Mouse (Mus musculus) kidney, adult 18-20 months (tissue): ENCODE data around the gene Btrc.

Experiments used
- DNase-seq: peaks from one replicate; pipeline ENCODE4 v3.0.0; 2021

Gene Btrc

DNA sequence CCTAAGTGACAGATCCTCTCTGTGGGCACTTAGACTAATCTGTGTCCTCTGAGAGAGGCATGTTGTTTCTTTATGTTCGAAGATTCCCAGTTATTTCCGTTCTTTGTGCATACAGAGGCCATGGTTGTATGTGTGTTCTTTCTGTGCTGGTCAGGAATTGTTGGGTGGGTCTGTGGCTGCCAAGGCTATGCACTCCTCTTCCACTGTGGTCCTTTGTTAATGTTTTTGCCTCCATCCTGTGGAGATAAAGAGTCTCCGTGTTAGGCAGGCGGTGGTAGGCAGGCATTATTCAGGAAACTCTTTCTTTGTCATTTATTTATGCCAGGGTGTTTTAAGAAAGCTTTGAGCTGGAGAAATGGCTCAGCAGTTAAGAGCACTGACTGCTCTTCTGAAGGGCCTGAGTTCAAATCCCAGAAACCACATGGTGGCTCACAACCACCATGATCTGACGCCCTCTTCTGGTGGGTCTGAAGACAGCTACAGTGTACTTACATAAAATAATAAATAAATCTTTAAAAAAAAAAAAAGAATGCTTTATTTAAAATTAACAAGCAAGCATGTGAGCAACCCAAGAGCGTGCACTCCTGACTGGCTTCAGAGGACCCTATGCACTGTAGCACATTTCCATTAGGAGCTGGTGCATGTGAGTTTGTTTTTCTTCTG lies 67.6 kb downstream of the Btrc start:
- no peak for DNase-seq

DNA sequence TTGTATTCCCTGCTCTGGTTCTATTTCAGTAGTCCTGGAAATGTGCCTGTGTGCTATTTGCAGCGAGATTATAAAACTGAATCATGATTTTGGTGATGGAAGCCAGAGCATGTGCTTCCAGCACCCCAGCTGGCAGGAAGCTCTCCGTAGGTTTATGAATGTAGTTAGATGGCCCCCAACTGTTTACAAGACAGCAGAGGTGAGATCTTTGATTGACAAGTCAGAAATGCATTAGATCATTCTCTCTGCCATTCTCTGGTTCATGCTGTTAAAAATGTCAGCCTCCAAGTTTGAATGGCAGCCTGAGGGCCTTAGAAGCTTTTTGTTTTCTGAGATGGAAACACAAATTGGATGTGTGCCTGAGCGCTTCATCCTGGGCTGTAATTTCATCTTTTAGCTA lies 68.8 kb downstream of the Btrc start:
- no peak for DNase-seq

DNA sequence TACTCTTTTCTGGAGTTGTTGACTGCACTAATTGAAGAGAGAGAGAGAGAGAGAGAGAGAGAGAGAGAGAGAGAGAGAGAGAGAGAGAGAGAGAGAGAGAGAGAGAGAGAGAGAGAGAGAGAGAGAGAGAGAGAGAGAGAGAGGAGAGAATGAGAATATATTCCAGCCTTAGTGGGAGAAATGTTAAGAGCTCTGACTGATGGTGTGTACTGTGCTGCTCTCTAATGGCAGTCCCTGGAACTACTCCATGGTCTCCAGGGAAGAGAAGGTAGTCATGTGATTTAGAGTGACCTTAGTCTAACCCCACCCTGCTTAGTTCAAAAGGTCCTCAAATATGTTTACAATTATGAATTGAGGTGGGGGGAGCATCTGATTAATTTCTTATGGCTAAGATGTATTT lies 72.5 kb downstream of the Btrc start:
- peak; percentile 78 for DNase-seq

DNA sequence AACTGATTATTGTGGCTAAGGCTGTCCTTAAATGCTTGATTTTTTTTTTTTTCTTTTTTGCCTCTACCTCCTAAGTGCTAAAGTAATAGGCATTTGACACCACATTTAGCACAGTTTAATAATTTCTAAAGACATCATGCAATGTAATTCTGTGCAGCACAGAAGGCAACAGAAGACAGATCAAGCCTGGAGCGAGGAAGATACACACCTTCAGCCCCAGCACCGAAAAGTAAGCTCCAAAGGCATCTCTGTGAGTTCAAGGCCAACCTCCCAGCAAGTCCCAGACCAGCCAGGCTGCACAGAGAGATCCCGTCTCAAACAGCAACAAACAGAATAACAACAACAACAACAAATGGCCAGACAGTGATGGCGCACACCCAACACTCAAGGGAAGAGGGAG lies 73.6 kb downstream of the Btrc start:
- no peak for DNase-seq

DNA sequence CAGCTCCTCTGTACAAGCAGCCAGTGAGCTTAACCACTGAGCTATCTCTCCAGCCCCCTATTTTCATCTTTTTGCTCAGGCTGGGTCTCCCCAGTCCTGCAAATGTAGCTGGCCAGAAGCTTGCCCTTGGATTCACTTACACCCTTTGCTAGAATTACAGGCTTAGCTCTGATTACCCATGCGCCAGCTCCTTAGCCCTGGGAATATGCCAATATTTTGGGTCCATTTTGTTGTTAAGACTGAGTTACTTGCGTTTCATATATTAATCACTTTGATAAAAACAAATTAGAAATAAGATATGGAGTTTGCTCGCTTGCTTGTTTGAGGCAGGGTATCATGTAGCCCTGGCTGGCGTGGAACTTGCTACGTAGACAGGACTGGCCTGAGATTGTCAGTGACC lies 74.7 kb downstream of the Btrc start:
- DNase-seq = no peak

DNA sequence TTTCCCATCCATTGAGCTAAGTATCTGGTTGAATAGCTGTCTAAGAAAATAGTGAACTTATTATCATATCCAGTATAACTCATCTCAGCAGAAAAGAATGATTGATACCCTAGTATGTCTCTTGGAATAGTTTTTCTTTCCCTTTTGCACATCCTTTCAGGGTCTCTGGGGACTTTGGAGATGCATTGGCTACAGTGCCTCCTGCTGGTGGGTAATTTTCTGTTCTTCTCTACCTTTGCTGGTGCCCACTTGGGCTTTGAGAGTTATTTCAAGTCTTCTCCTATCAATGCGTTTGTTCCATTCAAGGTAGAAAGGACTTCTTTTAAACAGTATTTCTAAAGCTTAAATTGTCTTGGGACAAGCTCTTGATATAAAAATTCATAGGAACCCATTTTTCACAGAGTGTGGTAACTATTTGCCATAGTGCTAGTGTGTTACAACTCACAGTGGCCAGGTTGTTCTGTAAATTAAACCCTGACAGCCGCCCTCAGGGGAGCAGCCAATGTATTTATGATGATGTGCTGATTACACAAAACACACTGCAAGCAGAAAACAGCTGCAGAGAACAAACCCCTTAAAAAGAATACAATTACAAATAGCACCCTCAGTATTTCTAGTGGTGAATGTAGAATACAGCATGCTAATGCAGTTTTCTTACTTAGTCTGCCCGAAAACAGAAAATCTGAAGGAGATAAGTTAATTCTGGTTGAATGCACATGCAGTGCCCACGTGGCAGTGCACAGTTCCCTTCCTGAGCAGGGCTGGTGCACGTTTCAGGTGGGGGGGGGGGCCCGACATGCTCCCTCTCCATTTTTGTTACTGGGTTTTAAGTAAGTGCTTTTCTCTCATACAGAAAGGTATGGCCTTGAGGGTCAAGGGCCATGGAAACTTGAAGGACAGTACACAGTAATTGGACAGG lies 75.7 kb downstream of the Btrc start:
- DNase-seq = no peak

DNA sequence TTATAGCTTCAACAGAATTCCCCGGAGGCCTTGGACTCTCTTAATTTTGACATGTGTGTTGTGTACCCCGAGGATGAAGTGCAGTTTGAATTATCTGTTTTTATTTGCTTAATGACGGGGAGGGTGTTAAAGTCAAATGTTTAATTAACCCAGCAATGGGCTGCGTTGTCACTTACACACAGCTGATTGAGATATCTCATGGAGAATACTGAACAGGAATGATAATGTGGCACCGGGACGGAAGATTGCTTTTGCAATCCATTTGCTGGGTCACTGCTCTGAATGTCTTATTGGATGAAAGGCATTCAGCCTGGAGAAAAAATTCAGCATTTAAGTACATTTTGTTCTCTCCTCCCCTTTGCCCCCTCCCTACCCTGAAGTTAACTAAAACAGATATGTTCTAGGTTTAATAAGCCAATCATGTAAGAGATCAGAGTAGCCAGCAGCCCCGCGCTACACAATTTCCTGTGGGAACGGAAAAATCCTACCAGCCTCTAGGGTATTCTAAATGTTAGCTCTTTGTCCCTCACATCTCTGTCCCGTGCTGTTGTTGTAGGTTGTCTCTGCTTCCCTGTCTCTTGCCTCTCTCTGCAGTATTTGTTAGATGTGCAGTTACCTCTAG lies 77.1 kb downstream of the Btrc start:
- no peak for DNase-seq

DNA sequence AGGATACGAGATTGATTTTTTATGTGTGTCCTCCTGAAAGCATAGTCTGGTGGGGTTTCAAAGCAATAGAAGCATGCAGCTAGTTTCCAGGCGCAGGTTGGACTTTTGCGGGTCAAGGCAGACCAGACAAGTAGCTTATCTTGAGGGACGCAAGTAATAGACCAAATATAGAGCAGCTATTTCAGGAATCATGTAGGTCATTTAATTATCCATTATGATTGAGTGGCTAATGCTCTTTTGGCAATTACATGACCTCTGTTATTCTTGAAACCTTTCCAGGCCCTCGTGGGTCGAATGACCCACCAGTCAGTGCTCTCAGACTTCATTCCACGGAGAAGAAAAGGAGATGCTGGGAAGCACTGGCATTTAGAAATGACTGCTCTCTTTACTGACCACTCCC lies 78.2 kb downstream of the Btrc start:
- no peak for DNase-seq

DNA sequence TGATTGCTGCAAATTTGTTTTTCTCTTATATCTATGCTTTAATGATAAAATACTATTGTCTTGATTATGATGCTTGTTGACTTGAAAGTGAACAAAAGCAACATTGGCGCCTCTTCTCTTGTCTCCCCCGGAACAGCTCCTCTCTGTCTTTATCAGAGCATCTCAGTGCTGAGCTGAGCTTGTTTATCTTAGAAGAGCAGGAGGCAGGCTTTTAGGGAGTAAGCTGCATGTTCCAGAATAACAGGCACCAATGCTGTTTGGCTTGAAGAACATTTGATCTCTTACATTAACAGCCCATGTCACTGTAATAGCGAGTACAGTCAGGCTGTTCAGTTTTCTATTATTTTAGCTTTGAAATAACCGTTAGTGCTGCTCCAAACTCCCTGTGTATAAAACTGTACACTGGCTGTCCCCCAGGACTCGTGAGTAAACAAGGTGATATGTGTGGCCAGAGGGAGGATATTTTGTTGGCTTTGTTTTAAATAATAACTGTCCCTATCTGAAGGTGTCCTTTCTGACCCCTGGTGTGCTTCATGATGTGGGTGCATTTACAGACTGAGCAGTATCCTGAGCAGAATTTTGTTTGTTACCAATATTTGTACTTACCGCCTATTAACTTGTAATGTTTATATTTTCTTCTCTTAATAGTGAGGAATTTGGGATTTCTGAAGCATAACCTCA lies 81.9 kb downstream of the Btrc start:
- no peak for DNase-seq

DNA sequence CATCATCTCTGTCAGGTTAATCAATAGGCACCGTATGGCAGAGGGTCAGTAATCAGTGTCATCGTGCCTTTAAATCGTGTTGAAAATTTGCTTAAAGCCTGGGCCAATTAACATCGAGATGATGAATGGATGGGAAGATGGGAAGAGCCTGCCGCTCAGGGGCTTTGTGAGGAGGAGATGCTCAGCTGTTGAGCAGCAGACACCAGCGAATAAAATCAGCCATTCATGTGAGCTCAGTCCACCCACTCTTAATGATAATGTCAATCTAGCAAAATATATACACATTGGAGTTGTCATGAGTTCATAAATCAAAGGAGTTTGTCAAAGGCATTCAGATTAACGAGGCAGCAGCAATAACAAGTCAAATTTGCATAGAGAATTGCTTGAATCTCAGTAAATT lies 83.1 kb downstream of the Btrc start:
- no peak for DNase-seq

DNA sequence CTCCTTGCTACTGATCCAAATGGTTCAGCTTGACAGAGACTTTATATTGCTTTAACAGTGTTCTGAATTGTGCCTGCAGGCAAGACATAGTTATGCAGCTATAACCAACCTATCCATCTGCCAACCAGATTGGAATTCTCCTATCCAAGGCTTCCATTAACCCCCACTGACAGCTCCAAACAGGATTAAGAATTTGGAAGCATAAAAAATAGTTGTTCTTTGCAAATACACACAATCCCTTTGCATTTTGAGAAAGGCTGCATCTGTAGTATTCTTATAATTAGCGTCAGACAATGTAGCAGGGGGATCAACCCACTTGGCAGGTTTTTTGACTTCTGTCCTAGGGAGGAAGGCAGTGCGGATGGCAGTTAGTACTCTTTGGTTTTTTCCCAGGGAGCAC lies 83.7 kb downstream of the Btrc start:
- no peak for DNase-seq

DNA sequence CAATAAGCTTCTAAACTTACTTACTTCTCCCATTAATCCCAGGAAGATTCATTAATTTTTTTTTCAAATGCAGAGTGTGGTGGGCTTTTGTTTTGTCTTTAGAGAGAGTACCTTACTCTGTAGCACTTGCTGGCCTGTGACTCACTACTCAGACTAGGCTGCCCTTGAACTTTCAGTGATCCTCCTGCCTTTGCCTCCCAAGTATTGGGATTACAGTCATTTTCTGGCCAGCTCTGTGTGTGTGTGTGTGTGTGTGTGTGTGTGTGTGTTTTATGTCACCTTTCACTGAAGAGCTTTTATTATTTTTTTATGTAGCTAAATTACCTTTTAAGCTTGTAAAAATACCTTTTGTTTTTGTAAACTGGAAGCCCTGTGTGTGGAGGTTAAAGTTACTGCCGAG lies 84.4 kb downstream of the Btrc start:
- no peak for DNase-seq

DNA sequence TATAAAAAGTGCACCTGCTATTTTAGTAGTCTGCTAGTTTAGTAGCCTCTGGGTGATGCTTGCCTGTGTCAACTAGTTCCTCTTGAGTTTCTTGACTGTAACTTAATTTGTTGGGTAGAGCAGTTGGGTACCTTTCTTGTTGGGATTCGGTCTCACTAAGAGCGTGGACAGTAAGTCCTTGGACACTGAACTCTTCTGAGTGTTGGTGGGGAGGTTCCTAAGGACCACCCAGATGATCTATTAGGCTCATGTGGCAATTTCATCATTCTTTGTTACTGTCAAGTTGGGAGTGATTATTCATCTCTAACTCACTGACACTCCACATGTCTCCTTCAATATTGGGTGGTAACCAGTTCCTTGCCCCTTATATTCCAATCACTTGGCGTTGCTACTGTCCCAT lies 90.9 kb downstream of the Btrc start:
- no peak for DNase-seq

DNA sequence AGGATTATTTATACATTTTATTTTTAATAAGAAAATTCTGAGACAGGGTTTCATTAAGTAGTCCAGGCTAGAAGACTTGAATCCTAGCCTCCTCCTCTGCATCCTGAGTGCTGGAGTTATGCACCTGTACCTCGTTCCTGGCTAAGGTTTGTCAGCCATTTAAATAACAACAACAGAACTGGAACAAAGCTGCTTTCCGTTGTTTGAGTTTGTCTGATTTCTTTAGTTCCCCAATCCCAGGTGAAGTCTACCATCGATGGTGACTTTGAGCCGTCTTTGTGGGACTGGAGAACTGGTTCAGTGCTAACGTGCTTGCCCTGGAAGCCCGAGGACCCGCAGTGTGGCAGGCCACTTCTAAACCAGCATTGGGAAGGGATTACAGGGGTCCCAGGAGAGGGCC lies 93.4 kb downstream of the Btrc start:
- no peak for DNase-seq

DNA sequence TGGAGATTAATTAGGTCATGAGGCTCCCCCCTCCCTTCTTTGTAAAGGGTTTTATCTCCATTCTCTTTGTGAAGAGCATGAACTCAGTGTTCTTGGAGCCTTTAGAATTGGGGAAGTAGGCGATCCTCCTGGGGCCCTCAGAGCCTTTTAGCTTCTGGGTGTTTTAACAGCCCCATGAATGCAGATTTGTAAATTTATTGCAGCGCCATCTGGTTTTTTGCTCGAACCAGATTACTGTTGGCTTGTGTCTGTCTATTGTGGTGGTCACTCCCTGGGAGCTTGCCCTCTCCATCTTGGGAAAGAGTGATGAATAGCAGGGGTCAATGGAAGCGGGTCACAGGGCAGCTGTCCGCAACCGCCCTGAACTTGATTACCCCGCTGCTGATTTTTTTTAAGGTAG lies 95.2 kb downstream of the Btrc start:
- no peak for DNase-seq

DNA sequence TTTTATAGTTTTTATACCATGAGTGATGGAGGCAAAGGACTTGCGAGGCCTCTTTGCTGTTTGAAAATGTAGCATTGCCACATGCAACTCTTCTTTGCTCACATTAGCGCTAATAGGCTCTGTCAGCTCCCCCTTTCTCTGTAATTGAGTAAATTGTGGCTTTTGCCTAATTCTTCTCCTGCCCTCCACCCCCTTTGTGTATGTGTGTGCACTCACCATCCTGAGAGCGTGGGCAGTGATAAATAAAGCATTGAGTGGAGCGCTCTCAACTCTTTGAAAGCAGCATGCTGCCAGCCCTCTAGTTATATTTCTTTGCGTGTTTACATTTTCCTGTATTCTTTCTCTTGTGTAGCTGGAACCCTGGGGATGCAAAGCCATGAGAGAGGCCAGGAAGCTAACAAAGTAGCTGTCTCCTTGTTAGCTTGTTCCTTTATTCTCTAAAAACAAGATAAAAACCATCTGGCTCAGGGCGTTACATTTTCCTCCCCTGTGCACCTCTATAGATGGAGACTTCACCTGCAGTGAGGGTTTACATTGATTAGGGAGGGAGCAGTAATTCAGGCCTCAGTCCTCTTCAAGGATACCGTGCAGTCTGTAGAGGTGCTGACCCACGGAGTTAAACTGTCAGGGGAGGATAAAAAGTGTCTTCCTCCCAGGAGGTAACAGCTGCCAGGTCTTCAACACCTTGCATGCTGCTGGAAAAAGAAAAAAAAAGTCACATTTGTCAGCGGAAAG lies 96.6 kb downstream of the Btrc start:
- DNase-seq = no peak

DNA sequence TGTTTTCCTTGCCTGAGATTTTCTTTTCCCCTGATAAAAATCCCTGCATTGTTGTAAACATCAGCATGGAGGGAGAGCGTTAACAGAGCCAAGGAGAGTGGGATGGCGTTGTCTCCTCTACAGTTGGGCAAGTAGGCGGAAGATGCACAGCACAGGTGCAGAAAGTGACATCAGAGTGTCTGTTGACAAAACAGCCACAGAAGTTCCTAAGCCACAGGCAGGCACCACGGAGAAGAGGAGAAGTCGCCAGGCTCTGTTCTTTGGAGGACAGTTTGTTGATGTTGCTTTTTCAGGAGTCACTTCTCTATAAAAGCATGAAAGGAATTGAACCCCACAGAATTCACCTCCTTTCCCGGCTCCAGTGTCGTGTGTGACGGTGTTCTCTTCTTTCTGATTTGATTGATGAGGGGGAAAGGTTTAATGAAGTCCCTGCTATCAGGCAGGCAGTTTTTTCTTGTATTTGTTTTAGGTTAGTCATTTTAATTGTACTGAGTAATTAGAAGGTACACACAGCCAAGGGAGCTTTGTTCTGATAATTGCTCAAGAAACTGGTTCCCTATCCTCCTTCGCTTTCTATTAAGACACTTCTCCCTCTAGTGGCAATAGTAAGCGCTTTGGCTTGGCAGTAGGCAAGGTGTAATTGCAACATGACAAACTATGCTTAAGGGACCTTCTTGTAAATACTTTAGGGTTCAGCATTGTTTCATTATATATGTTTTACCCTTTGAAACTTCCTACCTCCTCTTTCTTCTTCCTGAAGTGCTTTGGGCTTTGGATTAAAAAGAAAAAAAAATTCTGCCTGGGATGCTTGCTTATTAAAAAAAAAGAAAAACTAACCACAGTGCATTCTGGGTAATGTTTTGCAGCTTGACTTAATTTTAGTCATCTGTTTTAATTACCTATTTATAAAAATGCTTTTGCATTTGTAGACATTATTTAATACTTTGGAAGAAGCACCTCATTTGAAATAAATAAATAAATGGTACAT lies 97.5 kb downstream of the Btrc start:
- no peak for DNase-seq

DNA sequence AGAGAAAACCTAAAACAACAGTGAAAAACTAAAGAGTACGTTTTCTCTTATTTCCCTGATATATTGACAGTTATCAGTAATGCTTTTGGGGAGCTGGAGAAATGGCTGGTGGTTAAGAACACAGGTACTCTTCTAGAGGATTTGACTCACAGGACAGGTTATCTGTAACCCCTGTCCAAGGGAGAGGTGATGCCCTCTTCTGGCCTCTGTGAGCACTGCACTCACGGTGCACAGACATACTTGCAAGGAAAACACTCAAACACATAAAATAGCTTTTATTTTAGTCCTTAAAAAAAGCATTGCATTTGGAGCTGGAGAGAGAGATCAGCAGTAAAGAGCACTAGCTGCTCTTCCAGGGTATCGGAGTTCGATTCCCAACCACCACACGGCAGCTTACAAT lies 106.2 kb downstream of the Btrc start:
- no peak for DNase-seq

DNA sequence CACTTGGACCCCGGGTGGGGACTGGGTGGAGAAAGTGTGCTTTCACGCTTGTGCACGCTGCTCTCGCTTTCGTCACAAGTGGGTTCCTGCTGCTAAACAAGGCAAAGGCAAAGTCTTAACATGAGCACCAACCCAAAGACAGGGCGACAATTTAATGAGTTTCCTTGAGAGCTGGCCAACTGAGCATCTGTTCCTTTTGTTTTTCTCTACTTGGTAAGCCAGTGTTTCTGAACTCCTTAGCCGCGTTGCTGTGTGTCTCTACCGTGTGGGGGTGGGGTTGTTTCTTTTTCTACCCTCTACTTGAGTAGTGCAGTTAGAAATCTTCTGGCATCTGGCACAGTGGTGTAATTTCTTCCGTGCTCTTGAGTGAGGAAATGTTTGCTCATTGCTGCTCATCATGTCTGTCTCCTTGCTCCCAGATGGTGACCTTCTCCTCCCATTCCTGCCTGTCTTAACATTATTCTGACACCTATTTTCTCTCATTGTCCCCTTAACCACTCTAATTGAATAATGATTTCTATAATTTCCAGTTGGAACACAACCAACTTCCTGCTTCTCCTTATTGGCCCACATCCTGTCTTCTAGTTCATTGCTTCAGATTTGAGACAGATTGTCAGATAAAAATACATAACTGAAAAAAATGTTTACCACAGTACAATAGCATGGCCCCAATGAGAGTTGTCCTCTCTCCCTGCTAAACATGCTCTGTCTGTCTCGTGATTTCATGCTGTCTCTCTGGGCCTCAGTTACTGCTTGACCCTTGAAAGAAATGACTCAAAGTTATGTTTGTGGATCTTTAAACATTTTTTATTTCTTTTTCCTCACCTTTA lies 109.4 kb downstream of the Btrc start:
- DNase-seq = no peak

DNA sequence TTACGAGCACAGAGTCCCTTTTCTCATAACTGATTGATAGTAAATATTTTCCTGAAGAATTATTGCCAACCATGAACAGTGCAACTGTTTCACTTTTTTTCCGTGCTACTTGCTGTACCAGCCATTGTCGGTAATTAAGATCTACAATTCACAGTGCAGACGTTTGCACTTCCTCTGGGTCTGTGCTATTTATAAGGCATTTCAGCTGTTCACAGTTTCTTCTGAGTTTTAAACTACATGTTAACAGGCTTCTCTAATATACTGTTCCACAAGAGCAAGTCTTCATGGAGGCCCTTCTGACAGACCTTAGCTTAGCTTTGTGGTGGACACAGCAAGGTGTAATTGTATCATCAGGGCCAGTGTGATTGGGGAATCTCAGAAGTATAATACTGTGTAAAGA lies 111.2 kb downstream of the Btrc start:
- DNase-seq = no peak
